Mouse (Mus musculus) hindbrain, embryonic 12.5 days (tissue): ENCODE results near the gene Dmrtc2. TPM values are rescaled to one million over a fixed set of nuclear protein-coding genes. Genes with fewer than 3 reads are reported as not detected.
"Not testable (repeated sequence)": the region's sequence is repeated elsewhere in the genome, so short reads cannot be mapped to it uniquely, and the experiment has no call there.

Source experiments
- ATAC-seq: fragments of 200-750 bp; cut with Nextera tagmentation; 2 replicates; pipeline ENCODE4 v1.8.0; 2017; ENCODE audit warnings: moderate TSS enrichment; ENCODE audit not compliant: low FRiP score
- H3K27ac ChIP-seq: fragments of 300-500 bp; sonication (generic); 2 replicates; pipeline ENCODE4 v1.5.1; 2016; ENCODE audit warnings: mild to moderate bottlenecking
- H3K27me3 ChIP-seq: fragments of 300-500 bp; sonication (generic); 2 replicates; pipeline ENCODE4 v1.6.1; 2016; ENCODE audit warnings: mild to moderate bottlenecking
- H3K36me3 ChIP-seq: fragments of 300-500 bp; sonication (generic); 2 replicates; pipeline ENCODE4 v1.6.1; 2016; ENCODE audit warnings: mild to moderate bottlenecking
- H3K4me1 ChIP-seq: fragments of 300-500 bp; sonication (generic); 2 replicates; pipeline ENCODE4 v1.6.1; 2016
- H3K4me2 ChIP-seq: fragments of 300-500 bp; sonication (generic); replicated peaks from 2 replicates; pipeline ENCODE4 v1.6.1; 2016; ENCODE audit warnings: mild to moderate bottlenecking
- H3K4me3 ChIP-seq: fragments of 300-500 bp; sonication (generic); 2 replicates; pipeline ENCODE4 v1.5.1; 2016; ENCODE audit warnings: mild to moderate bottlenecking
- H3K9ac ChIP-seq: fragments of 300-500 bp; sonication (generic); 2 replicates; pipeline ENCODE4 v1.6.1; 2016; ENCODE audit warnings: mild to moderate bottlenecking, moderate library complexity
- H3K9me3 ChIP-seq: fragments of 300-500 bp; sonication (generic); replicated peaks from 2 replicates; pipeline ENCODE4 v1.6.1; 2016; ENCODE audit warnings: mild to moderate bottlenecking
- WGBS: fragments of 180-500 bp; shearing (Covaris S2); methylation state at CpG from one replicate; pipeline ENCODE4 v1.1.7; 2016; 5-methylcytosine and 5-hydroxymethylcytosine counted together
- polyA plus RNA-seq: library from polyadenylated mRNA; unstranded; fragments of >200 nt; fragmentation: Nextera tagmentation; extraction: Ambion mirVana; gene quantifications from 2 replicates; pipeline ENCODE4 v1.2.1, GENCODE M21; 2016

Gene Dmrtc2
- polyA plus RNA-seq, 1 experiment from 2014 or later: not detected

DNA sequence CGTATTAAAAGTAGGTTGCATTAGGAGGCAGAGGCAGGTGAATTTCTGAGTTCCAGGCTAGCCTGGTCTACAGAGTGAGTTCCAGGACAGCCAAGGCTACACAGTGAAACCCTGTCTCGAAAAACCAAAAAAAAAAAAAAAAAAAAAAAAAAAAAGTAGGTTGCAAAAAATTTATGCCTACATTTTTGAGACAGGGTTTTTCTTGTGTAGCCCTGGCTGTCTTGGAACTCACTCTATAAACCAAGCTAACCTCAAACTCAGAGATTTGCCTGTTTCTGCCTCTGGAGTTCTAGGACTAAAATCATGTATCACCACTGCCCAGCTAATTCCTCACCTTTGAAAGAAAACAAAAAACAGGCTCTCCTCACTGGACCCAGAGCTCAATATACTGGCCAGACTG lies 25.9 kb downstream of the Dmrtc2 start:
- not testable (repeated sequence) for H3K27ac ChIP-seq, H3K4me3 ChIP-seq, H3K4me2 ChIP-seq, H3K9me3 ChIP-seq, ATAC-seq, H3K4me1 ChIP-seq, H3K36me3 ChIP-seq, H3K9ac ChIP-seq, H3K27me3 ChIP-seq
- 90% methylated on average over 2 of the region's 2 CpGs for WGBS

- no peak overlapping the region for H3K4me3 ChIP-seq
- no peaks in the 10 kb centered on the region for H3K36me3 ChIP-seq
- no peaks in the 10 kb centered on the region for H3K9me3 ChIP-seq
- H3K9ac ChIP-seq: no peak overlapping the region
- ATAC-seq: no peak
- H3K4me2 ChIP-seq: no peak overlapping the region
- no peaks in the 10 kb centered on the region for H3K27me3 ChIP-seq
- no peak overlapping the region for H3K27ac ChIP-seq
- H3K4me1 ChIP-seq: no peaks in the 10 kb centered on the region
- 72% methylated on average over 8 of the region's 8 CpGs for WGBS
Measured at GRCm38 (mm10) chr7:24896269-24896668, 26.4 kb downstream of the Dmrtc2 start.

- no peak within 1 kb of the TSS for H3K4me3 ChIP-seq
- H3K9me3 ChIP-seq: no peaks in the 10 kb centered on the region
- no peak within 1 kb of the TSS for H3K9ac ChIP-seq
- H3K27ac ChIP-seq: no peak within 1 kb of the TSS
- H3K36me3 ChIP-seq: no peaks in the 10 kb centered on the region
- H3K4me2 ChIP-seq: no peak within 1 kb of the TSS
- no peaks in the 10 kb centered on the region for H3K4me1 ChIP-seq
- WGBS: 79% methylated on average over 12 of the region's 12 CpGs
- H3K27me3 ChIP-seq: no peaks in the 10 kb centered on the region
- ATAC-seq: no peak
Measured at GRCm38 (mm10) chr7:24897224-24897623, 27.4 kb downstream of the Dmrtc2 start, which contains the start of gene Cd79a. TSS of gene Cd79a (plus strand) at chr7:24897381.

DNA sequence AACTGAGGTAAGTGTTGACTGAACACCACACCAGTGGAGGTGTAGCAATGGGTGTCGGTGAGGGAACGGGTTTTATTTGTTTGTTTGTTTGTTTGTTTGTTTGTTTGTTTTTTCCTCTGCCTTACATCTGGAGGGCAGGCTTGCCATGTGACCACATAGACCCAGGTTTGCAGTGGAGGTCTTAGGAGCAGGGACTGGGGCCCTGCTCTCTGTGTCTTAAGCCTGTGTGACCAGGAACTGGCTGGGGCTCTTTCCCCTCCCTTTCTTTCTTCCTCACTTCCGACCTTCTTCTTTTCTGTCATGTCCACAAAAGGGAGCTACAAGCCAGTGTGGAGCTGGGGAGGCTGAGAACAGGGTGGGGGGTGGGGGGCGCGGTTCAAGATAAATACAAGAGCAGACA lies 28.1 kb downstream of the Dmrtc2 start:
- 79% methylated on average over 5 of the region's 5 CpGs for WGBS
- ATAC-seq: no peak

DNA sequence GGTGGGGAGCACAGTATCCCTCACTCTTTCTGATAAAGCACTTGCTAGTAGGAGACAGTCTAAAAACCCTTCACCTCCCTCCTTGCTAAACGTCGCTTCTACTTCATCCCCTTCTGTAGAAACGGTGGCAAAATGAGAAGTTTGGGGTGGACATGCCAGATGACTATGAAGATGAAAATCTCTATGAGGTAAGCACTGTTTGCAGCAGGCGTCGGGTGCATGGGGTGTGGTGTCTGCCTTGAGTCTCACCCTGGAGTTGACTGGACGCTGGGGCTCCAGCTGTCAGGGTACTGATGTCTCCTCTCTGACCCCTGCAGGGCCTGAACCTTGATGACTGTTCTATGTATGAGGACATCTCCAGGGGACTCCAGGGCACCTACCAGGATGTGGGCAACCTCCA lies 31.3 kb downstream of the Dmrtc2 start:
- Histone ChIP-seq H3K27me3 (no peaks in the 10 kb centered on the region), H3K27ac (no peak overlapping the region), H3K4me2 (no peak overlapping the region), H3K4me1 (peaks cover 18% of the 10 kb centered on the region), H3K9me3 (no peaks in the 10 kb centered on the region), H3K4me3 (no peak overlapping the region), H3K9ac (no peak overlapping the region), H3K36me3 (no peaks in the 10 kb centered on the region)
- ATAC-seq: no peak
- WGBS: 71% methylated on average over 6 of the region's 6 CpGs

More for the DNA sequence above, 28.1 kb downstream of the Dmrtc2 start:
- H3K9ac ChIP-seq: no peak overlapping the region
- no peak overlapping the region for H3K4me2 ChIP-seq
- H3K4me1 ChIP-seq: peaks cover 2% of the 10 kb centered on the region; the same call in 1 of the 2 replicates
- no peaks in the 10 kb centered on the region for H3K36me3 ChIP-seq
- H3K4me3 ChIP-seq: no peak overlapping the region
- H3K27ac ChIP-seq: no peak overlapping the region
- H3K9me3 ChIP-seq: no peaks in the 10 kb centered on the region
- H3K27me3 ChIP-seq: no peaks in the 10 kb centered on the region

DNA sequence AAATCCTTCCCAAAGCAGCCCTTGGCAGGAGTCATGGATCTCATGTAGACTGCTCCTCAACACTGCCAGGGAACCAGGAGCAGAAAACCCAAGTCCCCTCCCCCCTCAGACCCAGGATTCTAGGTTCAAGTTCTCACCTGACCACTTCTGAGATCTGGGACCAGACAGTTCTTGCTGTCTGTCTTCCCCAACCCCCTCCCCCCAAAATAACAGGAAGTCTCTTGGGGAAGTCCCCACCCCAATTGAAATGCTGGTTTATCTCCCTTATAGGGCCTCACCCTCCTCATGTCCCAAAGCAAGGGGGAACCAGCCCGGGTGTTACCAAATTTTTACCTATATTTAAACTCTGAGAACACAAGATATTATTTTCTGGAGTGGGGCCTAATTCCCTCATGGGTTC lies 32.0 kb downstream of the Dmrtc2 start:
- H3K27ac ChIP-seq: peak overlapping the region; percentile 71; the same call in 1 of the 2 replicates
- no peak overlapping the region for H3K9ac ChIP-seq
- 0 out of 2 replicates have a peak overlapping the region, but pooled peaks have one; percentile 82 for H3K4me2 ChIP-seq

GRCm38 (mm10) chr7:24902264-24902629 lies 32.4 kb downstream of the Dmrtc2 start:
- Histone ChIP-seq H3K4me2 (peak overlapping the region; percentile 82), H3K4me1 (peaks cover 29% of the 10 kb centered on the region), H3K27me3 (no peaks in the 10 kb centered on the region), H3K9me3 (no peaks in the 10 kb centered on the region), H3K27ac (peak overlapping the region; percentile 71), H3K36me3 (no peaks in the 10 kb centered on the region), H3K4me3 (peak overlapping the region; percentile 67), H3K9ac (peak overlapping the region; percentile 81)
- WGBS: 50% methylated on average over 2 of the region's 2 CpGs
- no peak for ATAC-seq

More for the DNA sequence above, 32.0 kb downstream of the Dmrtc2 start:
- peaks cover 25% of the 10 kb centered on the region for H3K4me1 ChIP-seq
- H3K9me3 ChIP-seq: no peaks in the 10 kb centered on the region
- H3K36me3 ChIP-seq: no peaks in the 10 kb centered on the region
- H3K4me3 ChIP-seq: no peak overlapping the region
- H3K27me3 ChIP-seq: no peaks in the 10 kb centered on the region
- 71% methylated on average over 1 of the region's 1 CpGs for WGBS
- ATAC-seq: no peak

DNA sequence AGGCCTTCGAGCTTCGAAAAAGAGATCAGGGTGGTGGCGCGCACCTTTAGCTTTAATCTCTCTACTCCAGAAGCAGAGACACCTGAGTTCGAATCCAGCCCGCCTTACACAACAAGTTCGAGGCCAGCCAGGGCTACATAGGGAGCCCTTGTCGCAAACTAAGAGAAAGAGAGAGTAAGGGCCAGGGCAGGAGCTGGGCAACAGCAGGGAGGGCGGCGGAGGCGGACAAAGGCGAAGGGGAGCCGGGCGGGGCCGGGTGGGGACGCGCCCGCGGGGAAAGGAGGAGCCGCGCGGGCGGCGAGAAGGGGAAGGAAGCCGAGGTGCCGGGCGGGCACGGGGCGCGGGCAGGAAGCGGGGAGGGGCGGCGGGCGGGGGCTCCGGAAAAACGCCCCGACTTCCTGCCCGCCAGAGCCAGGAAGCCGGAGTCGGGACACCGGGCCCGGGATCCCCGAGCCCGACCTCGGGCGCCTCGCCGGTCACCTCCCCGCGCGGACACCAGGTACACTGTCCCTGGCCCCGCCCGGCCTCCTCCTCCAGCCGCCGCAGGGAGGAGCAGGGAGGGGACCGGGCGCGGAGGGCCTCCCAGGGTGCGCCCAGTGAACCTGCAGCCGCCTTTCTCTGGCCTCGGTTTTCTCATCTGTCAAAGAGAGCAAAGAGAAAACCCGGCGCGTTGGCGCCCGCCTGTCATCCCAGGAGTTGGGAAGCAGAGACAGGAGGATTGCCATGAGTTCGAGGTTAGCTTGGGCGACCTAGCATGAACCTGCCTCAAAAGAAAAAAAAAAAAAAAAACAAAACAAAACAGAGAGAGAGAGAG lies 33.0 kb downstream of the Dmrtc2 start, which contains the start of gene Arhgef1:
Arhgef1 (plus strand) TSS at position 283 of the 814 bp plus-strand sequence.
- WGBS: 9% methylated on average over 36 of the region's 68 CpGs
- peak within 1 kb of the TSS; percentile 81 for H3K9ac ChIP-seq
- H3K4me1 ChIP-seq: peaks cover 33% of the 10 kb centered on the region
- peak within 1 kb of the TSS; percentile 67 for H3K4me3 ChIP-seq
- peak within 1 kb of the TSS; percentile 82 for H3K4me2 ChIP-seq
- no peak for ATAC-seq
- H3K27me3 ChIP-seq: no peaks in the 10 kb centered on the region
- H3K36me3 ChIP-seq: peaks cover 3% of the 10 kb centered on the region; the same call in 1 of the 2 replicates
- H3K27ac ChIP-seq: peak within 1 kb of the TSS; percentile 71
- no peaks in the 10 kb centered on the region for H3K9me3 ChIP-seq

DNA sequence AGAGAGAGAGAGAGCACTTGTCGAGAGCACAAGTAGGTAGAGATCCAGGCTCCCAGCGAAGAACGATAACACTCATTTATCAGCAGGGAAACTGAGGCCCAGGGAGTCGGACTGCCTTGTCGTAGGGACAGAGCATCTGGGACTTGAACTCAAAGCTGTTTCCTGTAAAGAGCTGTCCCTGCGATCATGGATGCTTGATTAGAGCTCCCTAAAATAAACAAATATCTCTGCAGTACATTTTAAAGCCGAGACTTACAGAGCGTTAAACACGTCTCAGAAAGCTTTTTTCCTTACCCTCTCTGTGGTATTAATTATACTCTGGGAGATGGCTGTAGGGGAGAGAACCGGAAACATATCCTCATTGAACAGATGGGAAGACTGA lies 33.6 kb downstream of the Dmrtc2 start:
- Histone ChIP-seq H3K4me3 (peak overlapping the region; percentile 67), H3K9ac (0 out of 2 replicates have a peak overlapping the region, but pooled peaks have one; percentile 75), H3K9me3 (no peaks in the 10 kb centered on the region), H3K36me3 (peaks cover 9% of the 10 kb centered on the region), H3K27me3 (no peaks in the 10 kb centered on the region), H3K4me1 (peaks cover 33% of the 10 kb centered on the region), H3K4me2 (peak overlapping the region; percentile 82), H3K27ac (no peak overlapping the region)
- WGBS: 44% methylated on average over 10 of the region's 10 CpGs
- no peak for ATAC-seq

GRCm38 (mm10) chr7:24904070-24904483 lies 34.2 kb downstream of the Dmrtc2 start:
- WGBS: under 1% methylated on average over 29 of the region's 30 CpGs
- Histone ChIP-seq H3K27me3 (no peaks in the 10 kb centered on the region), H3K4me3 (peak overlapping the region; percentile 67), H3K9ac (peak overlapping the region; percentile 75), H3K27ac (peak overlapping the region; percentile 73), H3K9me3 (no peaks in the 10 kb centered on the region), H3K36me3 (peaks cover 15% of the 10 kb centered on the region), H3K4me1 (peaks cover 33% of the 10 kb centered on the region), H3K4me2 (peak overlapping the region; percentile 82)
- ATAC-seq: peak; percentile 96

- Histone ChIP-seq H3K4me2 (peak overlapping the region; percentile 82), H3K36me3 (peaks cover 22% of the 10 kb centered on the region), H3K9ac (peak overlapping the region; percentile 75), H3K4me3 (peak overlapping the region; percentile 67), H3K4me1 (peaks cover 33% of the 10 kb centered on the region), H3K27me3 (no peaks in the 10 kb centered on the region), H3K9me3 (no peaks in the 10 kb centered on the region), H3K27ac (0 out of 2 replicates have a peak overlapping the region, but pooled peaks have one; percentile 73)
- 0 out of 2 replicates have a peak, but pooled peaks have one; percentile 10 for ATAC-seq
- WGBS: 10% methylated on average over 3 of the region's 3 CpGs
Measured at GRCm38 (mm10) chr7:24904936-24905335, 35.1 kb downstream of the Dmrtc2 start.

GRCm38 (mm10) chr7:24906551-24906950 lies 36.7 kb downstream of the Dmrtc2 start:
- no peak overlapping the region for H3K4me3 ChIP-seq
- H3K4me2 ChIP-seq: 0 out of 2 replicates have a peak overlapping the region, but pooled peaks have one; percentile 17
- no peak for ATAC-seq
- H3K27ac ChIP-seq: peak overlapping the region; percentile 1; the same call in 1 of the 2 replicates
- H3K36me3 ChIP-seq: peaks cover 28% of the 10 kb centered on the region
- H3K27me3 ChIP-seq: no peaks in the 10 kb centered on the region
- peaks cover 33% of the 10 kb centered on the region for H3K4me1 ChIP-seq
- WGBS: 42% methylated on average over 6 of the region's 6 CpGs
- H3K9me3 ChIP-seq: no peaks in the 10 kb centered on the region
- H3K9ac ChIP-seq: peak overlapping the region; percentile 10; the same call in 1 of the 2 replicates
